Mouse (Mus musculus): Measurements from ENCODE around the gene Pou4f1. TPM values are rescaled to one million over a fixed set of nuclear protein-coding genes. Genes with fewer than 3 reads are reported as not detected.

The Pou4f1 gene
- polyA plus RNA-seq, 1 experiment from 2014 or later: 0.07 TPM

Other genes starting within 250 kb of the Pou4f1 start
- gene Rnf219, start 54.6 kb upstream of the Pou4f1 start, polyA plus RNA-seq (2014; fragmentation: Nextera tagmentation; extraction: Ambion mirVana): 21.0 and 23.4 TPM in 2 replicates

All from heart, embryonic 11.5 days (tissue).